Mouse (Mus musculus) megakaryocyte progenitor cell, adult 5-6 weeks (primary cell): Measurements from ENCODE around the gene Nfasc. TPM values are rescaled to one million over a fixed set of nuclear protein-coding genes. Genes with fewer than 3 reads are reported as not detected.

Experiments used
- ATAC-seq: replicated peaks from 2 replicates; pipeline ENCODE4 v1.8.0; 2016; ENCODE audit warnings: mild to moderate bottlenecking, moderate TSS enrichment, inconsistent platforms; ENCODE audit not compliant: poor library complexity
- total RNA-seq, 2 experiments: library from RNA; stranded (forward) in 1 of 2; stranded (reverse) in 1 of 2; fragments of 157-497, 149-512 nt in 1 of 2; fragments of 200-1000 nt in 1 of 2; gene quantifications; 2 replicates each; pipeline versions ENCODE4 v1.2.3 to v1.2.4; 2015 to 2017

Gene Nfasc
- total RNA-seq (2015) (not detected in 2 replicates), total RNA-seq (2017) (not detected in 2 replicates)

DNA sequence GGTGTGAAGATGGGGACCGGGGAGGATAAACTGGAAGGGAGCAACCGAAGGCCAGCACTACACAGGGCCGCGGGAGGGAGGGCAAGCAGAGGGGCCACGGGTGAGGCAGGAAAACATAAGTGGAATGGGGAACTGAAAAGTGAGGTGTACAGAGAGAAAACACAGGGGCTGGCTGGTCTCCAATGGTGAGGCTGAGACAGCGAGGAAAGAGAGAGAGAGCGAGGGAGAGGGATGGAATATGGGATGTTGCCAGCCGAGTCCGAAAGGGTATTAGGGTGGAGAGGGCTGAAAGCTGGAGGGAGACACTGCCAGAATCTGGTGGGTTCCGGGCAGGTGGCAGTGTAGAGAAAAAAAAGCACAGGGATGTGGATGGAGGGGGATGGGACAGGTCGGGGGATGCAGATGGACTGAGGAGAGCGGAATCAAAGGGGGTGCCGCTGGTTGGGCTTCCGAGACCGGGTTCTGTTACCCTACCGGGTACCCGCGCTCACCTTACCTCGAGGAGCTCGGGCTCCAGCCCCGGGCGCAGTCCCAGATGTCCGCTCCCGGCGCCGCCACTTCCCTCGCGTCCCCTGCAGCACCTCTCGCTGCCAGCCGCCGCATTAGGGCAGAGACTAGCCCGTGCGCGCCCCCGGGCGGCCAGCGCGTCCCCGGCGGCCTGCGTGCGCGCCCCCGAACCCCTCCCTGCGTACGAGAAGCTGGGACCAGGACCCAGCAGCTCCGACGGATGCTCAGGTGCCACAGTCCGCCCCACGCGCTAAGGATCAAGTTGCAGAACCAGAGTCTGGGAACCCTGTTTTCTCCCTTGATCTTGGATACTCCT lies at the start of gene Nfasc:
Nfasc (minus strand) TSS at position 623 of the 823 bp plus-strand sequence.
- ATAC-seq: no peak; the same call in 1 of the 2 replicates

DNA sequence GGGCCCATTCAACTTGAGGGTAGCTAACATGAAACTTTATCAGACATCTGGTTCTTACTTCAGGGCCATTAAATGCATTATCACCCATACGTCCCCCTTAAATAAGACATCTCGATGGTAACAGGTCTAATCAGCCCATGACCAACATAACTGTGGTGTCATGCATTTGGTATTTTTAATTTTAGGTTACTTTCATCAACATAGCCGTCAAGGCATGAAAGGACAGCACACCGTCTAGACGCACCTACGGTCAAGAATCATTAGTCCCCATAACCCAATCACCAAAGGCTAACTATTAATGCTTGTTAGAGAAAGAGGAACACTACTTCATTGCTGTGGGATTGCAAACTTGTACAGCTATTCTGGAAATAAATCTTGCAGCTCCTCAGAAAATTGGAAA lies 49.5 kb upstream of the Nfasc start:
- ATAC-seq: peak; percentile 99

DNA sequence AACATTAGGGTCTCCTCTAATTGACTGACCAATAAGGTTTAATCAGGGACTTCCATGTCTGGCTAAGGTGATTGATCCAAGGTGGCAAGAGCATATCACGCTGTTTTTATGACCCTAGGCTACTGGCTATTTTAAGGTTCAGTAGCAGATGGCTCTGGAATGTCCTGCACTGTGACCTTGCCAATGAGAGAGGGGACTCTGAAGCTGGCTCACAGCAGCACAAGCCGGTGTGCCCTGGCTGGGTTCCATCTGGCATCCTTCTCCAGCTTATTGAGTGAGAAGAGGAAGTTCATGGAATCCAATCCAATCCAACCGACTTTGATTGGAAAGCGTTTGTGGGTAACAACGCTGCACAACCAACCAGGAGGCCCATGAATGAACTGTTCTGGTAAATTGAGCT lies 45.3 kb upstream of the Nfasc start:
- ATAC-seq: no peak

GRCm38 (mm10) chr1:132781607-132782445 lies 40.2 kb upstream of the Nfasc start:
- no peak for ATAC-seq

DNA sequence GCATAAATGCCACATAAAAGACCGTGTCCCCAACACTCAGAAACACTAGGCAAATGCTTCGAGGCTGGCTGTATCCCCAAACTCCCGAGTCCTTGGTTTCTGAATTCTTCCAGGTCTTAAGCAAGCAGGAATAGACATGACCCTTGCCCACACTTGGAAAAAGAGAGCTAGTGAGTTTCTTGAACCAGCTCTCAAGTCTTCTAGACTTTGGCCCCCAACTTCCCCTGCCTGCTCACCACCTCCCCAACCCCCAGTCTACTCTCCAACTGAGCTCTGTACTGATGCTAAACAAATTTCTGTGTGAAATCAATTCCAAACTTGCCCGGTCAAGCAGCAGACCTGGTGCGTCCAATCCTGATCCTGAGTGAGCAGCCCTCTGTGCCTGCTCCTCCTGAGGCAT lies 39.4 kb upstream of the Nfasc start:
- no peak for ATAC-seq

DNA sequence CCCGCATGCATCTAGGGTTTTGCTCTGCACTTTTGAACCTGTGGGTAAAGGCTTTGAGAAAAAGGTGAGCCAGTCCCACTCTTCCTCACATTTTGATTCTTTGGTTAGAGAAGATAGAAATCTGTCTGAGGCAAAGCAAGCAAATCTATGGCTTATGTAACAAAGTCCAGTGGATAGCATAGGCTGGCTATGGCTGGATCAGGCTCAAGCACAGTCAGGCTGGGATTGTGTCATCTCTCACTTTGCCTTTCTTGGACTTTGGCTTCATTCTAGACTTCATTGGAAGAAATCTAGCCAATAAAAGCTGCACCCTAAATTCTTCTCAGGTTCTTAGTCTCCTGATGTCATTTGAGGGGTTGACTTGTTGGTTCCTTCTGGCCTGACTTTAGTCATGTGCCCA lies 38.7 kb upstream of the Nfasc start:
- no peak for ATAC-seq

- no peak for ATAC-seq
Measured at GRCm38 (mm10) chr1:132774959-132775358, 33.4 kb upstream of the Nfasc start.

DNA sequence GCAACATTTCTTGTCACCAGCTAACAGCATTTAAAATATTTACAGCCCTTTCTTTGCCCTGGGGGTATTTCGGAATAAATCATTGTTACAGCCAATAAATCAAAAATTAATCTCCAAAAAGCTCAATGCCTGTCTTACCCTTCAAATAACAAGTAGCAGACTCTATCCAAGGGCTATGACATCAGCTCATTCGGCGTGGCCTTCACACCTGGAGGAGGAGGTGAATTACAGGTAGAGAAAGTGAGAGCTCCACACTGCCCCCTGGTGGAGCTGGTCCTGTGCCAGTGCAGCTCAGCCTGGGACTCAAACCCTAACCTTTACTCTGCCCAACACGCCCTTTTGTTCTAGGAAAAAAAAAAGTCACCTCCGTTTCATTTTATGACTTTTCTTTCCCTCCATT lies 29.8 kb upstream of the Nfasc start:
- ATAC-seq: no peak

DNA sequence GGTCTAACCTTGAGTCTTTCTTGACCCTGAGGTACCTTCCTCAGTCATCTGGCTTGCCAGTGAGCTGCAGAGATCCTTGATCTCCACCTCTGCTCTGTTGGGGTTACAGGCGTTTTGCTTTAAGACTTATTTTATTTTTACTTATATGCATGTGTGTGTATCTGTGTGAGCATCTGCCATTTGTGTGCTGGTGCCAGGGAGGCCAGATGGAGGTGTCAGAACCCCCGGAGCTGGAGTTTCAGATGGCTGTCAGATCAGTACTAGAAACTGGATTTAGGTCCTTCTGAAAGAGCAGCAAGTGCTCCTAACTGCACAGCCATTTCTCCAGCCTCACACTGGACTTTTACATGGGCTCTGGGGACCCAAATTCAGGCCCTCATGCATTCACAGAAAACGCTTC lies 28.0 kb upstream of the Nfasc start:
- ATAC-seq: no peak

DNA sequence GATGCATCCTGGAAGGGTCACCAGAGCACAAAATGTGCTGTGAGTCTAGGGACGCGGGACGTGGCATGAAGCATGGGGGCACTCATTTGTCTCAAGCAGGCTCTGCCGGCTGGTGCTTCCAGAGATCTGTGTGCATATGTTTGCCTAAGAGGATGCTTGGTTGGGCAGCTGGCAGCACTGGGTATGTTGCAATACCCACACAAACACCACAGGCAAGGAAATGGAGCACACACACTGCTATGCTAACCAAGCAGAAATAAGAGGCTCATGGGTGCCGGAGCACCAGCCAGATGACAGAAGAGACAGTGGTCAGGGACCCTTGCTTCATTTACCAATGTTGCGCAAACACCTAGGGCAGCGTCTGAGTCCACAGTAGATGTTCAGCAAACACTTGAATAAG lies 25.8 kb upstream of the Nfasc start:
- ATAC-seq: peak; percentile 98

DNA sequence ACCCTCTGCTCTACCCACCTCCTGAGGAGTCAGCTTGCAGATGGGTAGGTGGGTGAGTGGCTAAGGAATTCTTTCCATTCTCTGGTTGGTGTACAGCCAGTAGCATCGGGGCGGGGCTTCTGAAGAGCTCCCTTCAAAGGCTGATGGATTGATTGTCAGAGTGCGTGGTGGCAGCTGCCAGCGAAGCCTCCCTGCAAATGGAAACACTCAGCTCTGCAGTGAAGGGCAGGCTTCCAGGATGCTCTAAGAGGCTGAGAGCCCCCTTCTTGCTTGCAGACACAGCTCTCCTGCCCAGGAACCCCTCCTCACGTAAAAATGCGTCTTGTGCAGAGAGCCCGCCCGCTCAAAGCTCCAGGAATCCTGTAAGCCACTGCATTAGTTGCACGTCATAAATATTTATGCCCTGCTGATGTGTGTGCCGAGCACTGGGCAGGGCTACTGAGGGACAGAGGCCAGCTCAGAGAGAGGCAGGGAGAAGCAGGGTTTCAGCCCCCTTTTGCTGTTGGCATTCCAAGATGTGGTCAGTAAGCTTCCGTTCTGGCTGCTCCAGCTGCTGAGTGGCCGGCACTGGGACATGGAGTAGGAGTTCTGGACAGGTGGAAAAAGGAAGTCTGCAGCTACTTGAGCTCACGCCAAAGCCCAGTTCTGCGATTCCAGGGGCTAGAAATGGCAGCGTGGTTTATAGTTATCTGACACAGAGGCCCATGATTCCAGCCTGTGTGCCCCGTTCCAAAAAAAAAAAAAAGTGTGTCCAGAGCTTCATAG lies 24.5 kb upstream of the Nfasc start:
- no peak for ATAC-seq

DNA sequence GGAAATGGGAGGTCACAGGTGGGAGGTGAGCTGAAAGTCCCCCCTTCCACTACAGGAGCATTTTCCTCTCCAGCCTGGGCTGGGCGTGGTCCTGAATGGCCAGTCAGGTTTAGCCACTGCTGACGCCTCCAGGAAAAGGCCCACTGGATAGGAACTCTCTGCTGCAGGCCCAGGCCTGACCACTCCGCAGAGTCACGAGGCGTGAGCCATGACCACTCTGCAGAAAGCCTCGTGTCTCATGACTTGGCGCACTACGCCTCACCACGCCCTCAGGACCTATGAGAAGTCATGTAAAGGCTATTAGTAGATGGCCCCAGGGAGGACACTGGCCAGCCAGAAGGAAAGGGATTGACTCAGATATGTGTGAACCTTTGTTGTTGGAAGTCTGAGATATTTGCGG lies 23.6 kb upstream of the Nfasc start:
- ATAC-seq: no peak

DNA sequence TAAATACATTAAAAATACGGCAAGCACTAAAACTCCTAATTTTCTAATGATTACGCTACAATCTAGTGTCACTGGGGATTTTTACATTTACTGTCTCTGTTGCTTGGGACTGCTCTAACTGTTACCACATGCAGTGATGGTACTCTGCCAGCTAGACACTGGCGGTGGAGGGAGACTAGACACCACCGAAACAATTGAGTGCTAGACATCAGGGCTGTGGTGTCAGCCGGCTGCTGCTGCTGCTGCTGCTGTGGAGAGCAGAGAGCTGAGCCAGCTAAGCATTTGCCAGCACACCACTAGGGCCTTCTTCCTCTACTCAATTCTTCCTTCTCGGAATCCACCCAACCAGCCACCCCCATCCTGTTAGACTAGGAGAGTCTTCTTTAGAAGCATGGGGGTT lies 17.8 kb upstream of the Nfasc start:
- no peak for ATAC-seq

GRCm38 (mm10) chr1:132758656-132759370 lies 17.2 kb upstream of the Nfasc start:
- ATAC-seq: peak; percentile 87

DNA sequence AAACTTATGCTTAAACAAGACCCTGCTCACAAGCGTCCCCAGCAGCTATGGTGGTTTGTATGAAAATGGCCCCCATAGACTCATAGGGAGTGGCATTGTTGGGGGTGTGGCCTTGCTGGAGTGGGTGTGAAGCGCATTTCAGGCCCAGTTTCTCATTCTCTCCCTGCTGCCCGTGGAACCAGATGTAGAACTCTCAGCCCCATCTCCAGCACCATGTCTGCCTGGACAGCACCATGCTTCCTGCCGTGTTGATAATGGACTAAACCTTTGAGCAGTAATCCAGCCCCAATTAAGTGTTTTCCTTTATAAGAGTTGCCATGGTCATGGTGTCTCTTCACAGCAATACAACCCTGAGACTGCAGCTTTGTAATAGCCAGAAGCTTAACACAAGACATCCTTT lies 13.6 kb upstream of the Nfasc start:
- ATAC-seq: no peak

GRCm38 (mm10) chr1:132749217-132749884 lies 7.8 kb upstream of the Nfasc start:
- no peak for ATAC-seq

DNA sequence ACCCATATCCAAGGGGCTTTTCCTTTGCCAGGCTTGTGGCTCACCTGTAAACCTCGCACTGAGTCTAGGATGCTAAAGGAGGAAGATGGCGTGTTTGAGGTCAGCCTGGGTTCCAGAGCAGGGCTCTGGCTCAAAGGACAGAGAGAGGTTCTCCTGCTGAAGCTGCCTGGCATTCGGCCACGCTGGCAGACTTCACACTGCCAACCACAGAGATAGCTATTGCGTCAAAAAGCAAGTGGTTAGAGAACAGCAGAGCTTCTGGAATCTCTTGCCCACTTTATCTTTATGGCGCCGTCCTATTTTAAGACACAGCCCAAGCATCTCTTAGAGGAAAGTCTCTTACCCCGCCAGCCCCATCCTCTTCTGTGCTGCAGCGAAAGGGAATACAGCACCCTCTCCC lies 4.7 kb upstream of the Nfasc start:
- ATAC-seq: no peak

DNA sequence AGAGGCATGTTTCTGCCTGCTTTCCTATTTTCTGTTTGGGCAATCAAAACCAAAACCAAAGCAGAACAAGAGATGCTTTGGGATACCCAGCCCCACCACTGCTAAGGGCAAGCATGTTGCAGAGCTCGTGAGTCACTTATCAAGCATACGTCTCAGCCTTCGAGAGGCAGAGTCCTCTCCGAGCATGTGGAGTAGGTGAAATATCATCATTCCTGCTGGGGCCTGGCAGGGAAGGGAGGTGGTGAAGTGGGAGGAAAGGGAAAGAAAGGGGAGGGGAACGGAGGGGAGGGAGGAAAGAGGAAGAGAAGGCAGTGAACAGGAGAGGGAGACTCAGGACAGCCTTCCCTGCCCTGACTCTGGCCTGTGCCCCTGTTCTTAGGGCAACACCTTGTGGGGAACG lies 4.0 kb upstream of the Nfasc start:
- no peak for ATAC-seq

- no peak for ATAC-seq
Measured at GRCm38 (mm10) chr1:132739077-132739521, 2.5 kb downstream of the Nfasc start.

DNA sequence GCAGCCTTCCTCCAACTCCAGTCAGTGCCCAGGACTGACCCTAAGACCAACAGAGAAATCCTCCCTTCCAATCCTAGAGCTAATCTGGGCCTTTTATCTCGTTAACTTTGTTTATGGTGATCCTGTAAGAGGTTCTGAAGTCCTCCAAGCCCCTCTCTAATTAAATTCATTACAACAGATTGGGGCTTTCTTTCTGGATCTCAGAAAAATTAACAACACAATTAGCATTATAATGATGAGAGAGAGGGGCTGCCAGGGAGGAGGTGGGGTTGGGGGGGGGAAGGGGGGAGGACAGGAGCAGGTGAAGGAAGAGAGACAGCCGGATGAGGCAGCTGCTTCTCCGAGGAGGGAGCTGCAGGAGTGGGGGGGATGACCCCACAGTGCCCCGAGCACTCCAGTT lies 5.4 kb downstream of the Nfasc start:
- no peak for ATAC-seq
